Mouse (Mus musculus) effector memory CD4-positive, alpha-beta T cell, adult 5 months (primary cell): ENCODE measurements around the gene Zfp870. TPM values are rescaled to one million over a fixed set of nuclear protein-coding genes. Genes with fewer than 3 reads are reported as not detected.

ENCODE experiments used
- polyA plus RNA-seq: library from polyadenylated mRNA; unstranded; fragments of 100-300 nt; shearing (Covaris generic); gene quantifications from one replicate; pipeline ENCODE4 v1.2.1, GENCODE M21; 2017

The Zfp870 gene
- 0.20 TPM for polyA plus RNA-seq

GRCm38 (mm10) chr17:32891239-32892180 is at the start of gene Zfp870:
Gene Zfp870 (minus strand): TSS chr17:32891642.

GRCm38 (mm10) chr17:32917131-32917530 is 25.7 kb upstream of the Zfp870 start, which contains the start of gene Cyp4f14:
Gene Cyp4f14 (minus strand): TSS chr17:32917342.

GRCm38 (mm10) chr17:32829540-32830417 is 61.7 kb downstream of the Zfp870 start, which contains the start of gene Zfp799:
Gene Zfp799 (minus strand): TSS chr17:32830261.

Other genes with a start within 250 kb of the Zfp870 start
- gene Cyp4f40, start 232.7 kb downstream of the Zfp870 start, polyA plus RNA-seq, result not detected
- not detected for gene Cyp4f15, start 206.0 kb downstream of the Zfp870 start, polyA plus RNA-seq
- 34.4 TPM for gene Zfp871, start 103.4 kb downstream of the Zfp870 start, polyA plus RNA-seq
- gene Zfp811, start 81.7 kb downstream of the Zfp870 start, polyA plus RNA-seq, result not detected
- 5.2 TPM for gene Zfp799, start 61.4 kb downstream of the Zfp870 start, polyA plus RNA-seq
- not detected for gene Cyp4f14, start 25.7 kb upstream of the Zfp870 start, polyA plus RNA-seq
- gene Cyp4f13, start 55.8 kb upstream of the Zfp870 start, polyA plus RNA-seq, result 47.3 TPM
- 12.3 TPM for gene Zfp472, start 74.2 kb upstream of the Zfp870 start, polyA plus RNA-seq
- gene Zfp952, start 101.5 kb upstream of the Zfp870 start, polyA plus RNA-seq, result 9.7 TPM
- 1.5 TPM for gene Zfp763, start 141.8 kb upstream of the Zfp870 start, polyA plus RNA-seq
- gene 4921501E09Rik, start 176.4 kb upstream of the Zfp870 start, polyA plus RNA-seq, result not detected
- 1.8 TPM for gene Zfp563, start 197.7 kb upstream of the Zfp870 start, polyA plus RNA-seq
- not detected for gene Morc2b, start 248.0 kb upstream of the Zfp870 start, polyA plus RNA-seq